Mouse (Mus musculus) bone marrow macrophage, adult 2 months (primary cell): Measurements from ENCODE around the gene Teddm1a. TPM values are rescaled to one million over a fixed set of nuclear protein-coding genes. Genes with fewer than 3 reads are reported as not detected.
"Not testable (repeated sequence)": the region's sequence is repeated elsewhere in the genome, so short reads cannot be mapped to it uniquely, and the experiment has no call there.

Source experiments
- H3K27ac ChIP-seq: 2 replicates; pipeline ENCODE4 v1.5.1; 2012; ENCODE audit warnings: low read depth, low read length; ENCODE audit not compliant: insufficient read depth
- H3K4me1 ChIP-seq: 2 replicates; pipeline ENCODE4 v1.6.1; 2012; ENCODE audit warnings: low read length; ENCODE audit not compliant: control insufficient read depth, insufficient read depth
- H3K4me3 ChIP-seq: 2 replicates; pipeline ENCODE4 v1.5.1; 2012; ENCODE audit warnings: mild to moderate bottlenecking, low read length, moderate library complexity; ENCODE audit not compliant: insufficient read depth
- CTCF ChIP-seq: IDR thresholded peaks from 2 replicates; pipeline ENCODE4 v1.5.1; 2012; ENCODE audit warnings: low read depth, mild to moderate bottlenecking, low read length, moderate library complexity
- POLR2A ChIP-seq: IDR thresholded peaks from 2 replicates; pipeline ENCODE4 v1.6.1; 2012; ENCODE audit warnings: mild to moderate bottlenecking, low read depth, low read length, borderline replicate concordance
- polyA plus RNA-seq: library from polyadenylated mRNA; stranded (reverse); fragments of >200 nt; gene quantifications from 2 replicates; pipeline ENCODE4 v1.2.4, GENCODE M21; 2012; ENCODE audit not compliant: missing spikeins, insufficient read depth, insufficient read length

The Teddm1a gene
- polyA plus RNA-seq = not detected in 2 replicates

DNA sequence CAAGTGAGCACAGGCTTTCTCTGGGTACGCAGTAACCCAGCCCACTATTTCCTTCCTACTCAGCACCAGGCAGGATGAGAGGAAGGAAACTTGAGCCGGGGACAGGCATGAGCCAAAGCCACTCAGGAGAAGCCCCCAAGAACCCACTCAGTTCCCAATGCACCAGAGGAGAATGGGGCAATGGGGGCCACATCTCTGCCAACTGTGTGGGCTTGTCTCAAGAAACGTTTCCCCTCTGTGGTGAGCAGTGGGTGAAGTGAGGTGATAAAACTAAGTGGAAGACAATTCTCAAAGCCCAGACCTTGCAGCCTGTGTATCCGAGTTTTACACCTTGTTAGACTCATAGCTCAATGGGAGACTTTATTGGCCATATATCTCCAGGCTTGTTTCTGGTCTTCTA lies at the start of gene Teddm1a:
Gene Teddm1a (plus strand): TSS at position 301 of the 400 bp plus-strand sequence.
- Histone ChIP-seq H3K4me3 (no peak within 1 kb of the TSS), H3K27ac (no peak within 1 kb of the TSS), H3K4me1 (peaks cover 11% of the 10 kb centered on the region)
- no peak for TF ChIP-seq CTCF
- no peak for TF ChIP-seq POLR2A

DNA sequence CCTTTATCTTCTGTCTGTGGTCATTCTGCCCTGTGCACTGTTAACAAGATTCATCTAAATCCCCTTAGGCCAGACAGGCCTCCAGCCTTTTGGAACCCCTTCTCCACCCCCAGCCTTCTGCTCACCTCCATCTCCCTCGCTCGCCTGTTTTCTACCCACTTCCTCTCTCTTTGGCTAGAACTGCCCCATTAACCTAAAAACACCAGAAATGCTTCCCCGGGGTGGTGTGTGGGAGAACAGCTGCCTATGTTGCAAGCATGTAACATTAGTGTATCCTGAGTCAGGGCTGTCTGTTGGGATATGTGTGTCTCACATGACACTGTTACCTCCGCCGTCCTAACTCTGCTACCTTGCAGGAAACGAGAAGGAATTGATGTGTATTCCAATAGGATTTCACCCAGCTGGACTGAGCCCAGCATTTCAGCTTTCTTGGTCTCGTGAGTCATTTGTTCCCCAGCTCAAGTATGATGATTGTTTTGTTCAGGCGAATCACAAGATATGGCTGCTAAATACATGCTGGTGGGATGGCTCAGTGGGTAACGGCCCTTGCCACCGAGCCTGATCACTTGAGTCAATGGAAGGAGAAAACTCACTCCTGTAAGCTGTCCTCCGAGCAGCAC lies 49.3 kb upstream of the Teddm1a start:
- no peak overlapping the region for H3K27ac ChIP-seq
- H3K4me3 ChIP-seq = no peak overlapping the region
- TF ChIP-seq POLR2A = no peak
- TF ChIP-seq CTCF = no peak

DNA sequence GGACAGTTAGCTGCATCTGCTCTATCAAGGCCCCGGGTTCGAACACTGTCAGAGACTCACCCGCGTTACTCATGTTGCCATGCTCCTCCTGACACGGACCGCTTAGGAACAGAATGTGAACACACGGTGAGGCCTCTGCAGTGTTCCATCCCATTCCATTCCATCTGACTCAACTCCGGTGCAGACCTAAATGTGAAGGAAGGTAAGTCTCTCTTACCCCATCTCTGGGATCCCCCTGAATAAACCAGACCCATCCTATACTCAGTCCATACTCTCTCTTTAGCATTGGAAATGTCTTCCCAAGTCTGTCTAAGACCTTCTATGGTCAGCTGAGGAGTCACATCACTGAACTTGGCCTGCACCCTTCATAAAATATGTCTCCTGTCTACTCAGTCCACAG lies 47.5 kb upstream of the Teddm1a start, which contains the start of gene Rgsl1:
Gene Rgsl1 (minus strand): TSS at position 101 of the 400 bp plus-strand sequence.
- TF ChIP-seq POLR2A = no peak
- no peak for TF ChIP-seq CTCF
- no peak within 1 kb of the TSS for H3K27ac ChIP-seq
- H3K4me1 ChIP-seq = peaks cover 3% of the 10 kb centered on the region
- no peak within 1 kb of the TSS for H3K4me3 ChIP-seq

More for the DNA sequence above, 49.3 kb upstream of the Teddm1a start:
- peaks cover 3% of the 10 kb centered on the region for H3K4me1 ChIP-seq

DNA sequence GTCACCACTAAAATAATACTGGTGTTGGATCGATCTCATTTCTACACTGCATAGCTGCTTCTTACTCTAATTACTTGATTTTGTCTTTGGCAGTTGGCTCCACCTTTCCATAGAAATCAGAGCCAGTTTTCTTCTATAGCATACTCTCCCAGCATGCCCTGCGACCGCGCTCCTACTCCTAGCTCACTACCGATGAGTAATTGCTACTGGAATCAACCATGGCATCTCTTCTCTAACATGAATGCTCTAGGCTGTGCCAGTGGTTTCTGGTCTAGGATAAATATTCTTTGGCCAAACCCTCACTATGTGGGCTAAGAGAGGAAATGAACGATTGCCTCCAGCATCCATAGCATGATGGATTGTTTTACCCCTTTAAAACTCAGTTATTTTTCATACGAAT lies 45.1 kb upstream of the Teddm1a start:
- Histone ChIP-seq H3K4me1 (no peaks in the 10 kb centered on the region; the same call in 1 of the 2 replicates), H3K27ac (no peak overlapping the region), H3K4me3 (no peak overlapping the region)
- TF ChIP-seq POLR2A = no peak
- no peak for TF ChIP-seq CTCF

DNA sequence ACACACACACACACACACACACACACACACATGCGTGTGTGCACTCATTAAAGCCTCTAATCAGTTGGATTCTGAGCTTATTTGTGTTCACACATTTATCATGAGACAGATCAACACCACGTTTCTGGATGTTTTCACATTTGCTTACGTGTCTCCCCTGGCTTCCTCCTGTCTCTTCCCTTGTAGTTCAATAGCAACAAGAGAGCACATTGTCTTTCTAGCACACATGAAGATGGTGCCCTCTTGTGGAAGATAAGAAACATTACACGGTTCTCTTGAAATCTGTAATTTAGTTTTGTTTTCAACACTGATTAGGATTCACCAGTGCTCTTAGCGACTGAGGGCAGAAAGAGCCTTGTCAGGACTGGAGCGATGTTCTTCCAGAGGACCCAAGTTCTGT lies 44.7 kb upstream of the Teddm1a start:
- no peak overlapping the region for H3K27ac ChIP-seq
- no peak for TF ChIP-seq POLR2A
- no peak for TF ChIP-seq CTCF
- no peaks in the 10 kb centered on the region; the same call in 1 of the 2 replicates for H3K4me1 ChIP-seq
- H3K4me3 ChIP-seq = peak overlapping the region; percentile 32; the same call in 1 of the 2 replicates

DNA sequence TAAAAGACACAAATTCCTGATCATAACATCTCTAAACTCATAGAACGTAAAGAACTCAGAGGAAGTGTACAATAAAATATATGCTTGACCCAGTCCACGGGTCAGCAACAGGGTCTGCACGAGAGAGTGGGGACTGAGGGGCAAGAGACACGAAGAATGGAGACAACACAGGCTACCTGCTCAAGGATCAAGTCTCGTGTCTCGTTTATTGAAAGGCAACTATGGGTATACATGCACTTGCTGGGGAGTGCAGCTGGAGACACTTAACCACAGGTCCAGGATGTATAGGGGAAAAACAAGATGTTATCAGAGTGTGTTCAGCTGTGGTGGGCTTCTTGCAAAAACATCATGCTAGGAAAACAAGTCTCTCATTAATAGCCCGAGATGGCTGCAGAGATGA lies 38.8 kb upstream of the Teddm1a start:
- H3K4me1 ChIP-seq, H3K27ac ChIP-seq, H3K4me3 ChIP-seq: not testable (repeated sequence)

DNA sequence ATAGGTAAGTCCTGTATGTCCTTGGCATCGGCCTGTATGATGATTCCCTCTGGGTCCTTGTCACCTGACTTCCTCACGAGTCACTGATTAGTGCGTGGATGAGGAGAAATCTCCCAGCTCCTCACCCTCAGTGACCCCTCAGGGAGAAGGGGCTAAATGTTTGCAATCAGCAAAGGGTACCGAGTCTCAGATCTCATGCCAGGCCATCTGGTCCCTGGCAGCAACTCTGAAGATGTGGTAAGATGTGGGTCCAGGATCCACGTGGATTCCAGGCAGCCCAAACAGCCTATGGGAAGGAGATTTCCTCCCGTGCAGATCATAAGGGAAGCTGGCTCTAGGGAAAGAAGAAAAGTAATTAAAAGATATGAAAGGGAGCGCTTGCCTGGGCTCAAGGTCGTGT lies 35.6 kb upstream of the Teddm1a start:
- TF ChIP-seq CTCF (no peak), POLR2A (no peak)
- Histone ChIP-seq H3K27ac (no peak overlapping the region), H3K4me1 (no peaks in the 10 kb centered on the region), H3K4me3 (no peak overlapping the region)

DNA sequence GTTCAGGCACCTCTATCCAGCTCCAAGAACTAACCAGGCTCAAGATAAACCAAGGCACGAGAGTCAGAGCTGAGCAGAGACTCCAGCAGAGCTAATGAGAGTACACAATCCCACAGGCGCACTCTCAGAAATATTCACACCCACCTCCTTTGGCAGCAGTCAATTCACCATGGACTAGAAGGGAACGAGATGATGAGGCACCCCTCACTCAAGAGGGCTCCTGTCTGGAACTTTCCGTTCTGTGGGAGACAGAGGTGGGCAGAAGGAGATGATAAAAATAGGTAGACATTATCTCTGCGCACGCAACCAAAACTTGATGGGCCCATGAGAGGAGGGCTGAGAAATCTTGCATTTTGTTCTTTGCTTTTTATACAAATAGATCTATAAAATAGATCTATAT lies 17.5 kb upstream of the Teddm1a start, which contains the start of gene Teddm1b:
Gene Teddm1b (plus strand): TSS at position 301 of the 400 bp plus-strand sequence.
- no peak within 1 kb of the TSS for H3K4me3 ChIP-seq
- no peak within 1 kb of the TSS for H3K27ac ChIP-seq
- TF ChIP-seq CTCF (no peak), POLR2A (no peak)
- no peaks in the 10 kb centered on the region for H3K4me1 ChIP-seq

DNA sequence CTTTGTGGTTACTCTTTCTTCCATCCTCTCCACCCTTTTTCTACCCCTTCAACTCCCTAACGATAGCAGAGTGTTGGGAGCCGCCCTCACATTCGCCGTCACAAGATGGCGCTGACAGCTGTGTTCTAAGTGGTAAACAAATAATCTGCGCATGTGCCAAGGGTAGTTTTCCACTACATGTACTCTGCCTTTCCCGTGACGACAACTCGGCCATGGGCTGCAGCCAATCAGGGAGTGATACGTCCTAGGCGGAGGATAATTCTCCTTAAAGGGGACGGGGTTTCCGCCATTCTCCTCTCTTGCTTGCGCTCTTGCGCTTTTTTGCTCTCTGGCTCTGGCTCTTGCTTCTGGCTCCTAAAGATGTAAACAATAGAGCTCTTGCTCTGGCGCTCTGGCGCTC lies 11.2 kb upstream of the Teddm1a start:
- H3K4me3 ChIP-seq, H3K27ac ChIP-seq, H3K4me1 ChIP-seq: not testable (repeated sequence)

DNA sequence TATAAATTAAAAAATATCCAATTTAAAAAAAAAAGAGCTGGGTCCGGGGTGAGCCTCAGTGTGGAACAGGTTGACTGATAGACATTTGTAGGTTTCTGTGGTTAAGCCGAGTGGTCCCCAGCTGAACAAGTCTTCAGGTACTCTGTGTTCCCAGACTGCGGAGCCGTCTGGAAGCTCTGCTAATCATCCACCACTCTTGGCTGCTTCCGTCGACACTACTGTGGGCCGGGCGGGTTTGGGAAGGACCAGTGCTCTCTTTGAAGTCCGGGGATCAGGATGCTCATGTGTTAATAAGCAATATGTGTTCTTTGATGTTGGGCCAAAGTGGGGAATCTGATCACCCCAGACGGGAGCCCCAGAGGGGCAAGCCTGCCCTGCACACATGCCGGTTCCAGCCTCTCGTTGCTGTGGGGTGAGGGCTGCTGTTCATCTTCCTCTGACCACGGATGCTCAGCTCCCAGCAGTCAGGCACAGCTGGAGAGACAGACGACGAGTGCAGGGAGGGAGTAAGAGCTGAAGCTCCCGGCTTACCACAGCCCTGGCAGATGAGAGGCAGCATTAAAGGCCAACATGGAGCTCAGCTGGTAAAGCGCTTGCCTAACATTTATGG lies 5.4 kb upstream of the Teddm1a start:
- no peaks in the 10 kb centered on the region for H3K4me1 ChIP-seq
- no peak overlapping the region for H3K4me3 ChIP-seq
- H3K27ac ChIP-seq = no peak overlapping the region
- no peak for TF ChIP-seq CTCF
- no peak for TF ChIP-seq POLR2A
